Mouse (Mus musculus) cerebellum, adult 2 months (tissue): ENCODE data around the gene Rnf111.

Source experiments
- CTCF ChIP-seq: fragments of 200-500 bp; IDR thresholded peaks from 2 replicates; pipeline ENCODE4 v1.5.1; 2011; ENCODE audit warnings: low read depth, mild to moderate bottlenecking, control low read depth, low read length, moderate library complexity, borderline replicate concordance; ENCODE audit not compliant: insufficient read depth
- POLR2A ChIP-seq: fragments of 200-500 bp; IDR thresholded peaks from 2 replicates; pipeline ENCODE4 v1.6.1; 2011; ENCODE audit warnings: low read length, control low read depth, borderline replicate concordance; ENCODE audit not compliant: insufficient read depth

- TF ChIP-seq POLR2A, result no peak
- TF ChIP-seq CTCF, result no peak
Measured at GRCm38 (mm10) chr9:70493038-70493437, 10.5 kb downstream of the Rnf111 start.
